Mouse (Mus musculus): ENCODE results near the gene Rnaset2a. TPM values are rescaled to one million over a fixed set of nuclear protein-coding genes. Genes with fewer than 3 reads are reported as not detected.
"Not testable (repeated sequence)": the region's sequence is repeated elsewhere in the genome, so short reads cannot be mapped to it uniquely, and the experiment has no call there.

Rnaset2a gene
- total RNA-seq, 2 experiments from 2014 or later, result 6.2 to 6.8 TPM

DNA sequence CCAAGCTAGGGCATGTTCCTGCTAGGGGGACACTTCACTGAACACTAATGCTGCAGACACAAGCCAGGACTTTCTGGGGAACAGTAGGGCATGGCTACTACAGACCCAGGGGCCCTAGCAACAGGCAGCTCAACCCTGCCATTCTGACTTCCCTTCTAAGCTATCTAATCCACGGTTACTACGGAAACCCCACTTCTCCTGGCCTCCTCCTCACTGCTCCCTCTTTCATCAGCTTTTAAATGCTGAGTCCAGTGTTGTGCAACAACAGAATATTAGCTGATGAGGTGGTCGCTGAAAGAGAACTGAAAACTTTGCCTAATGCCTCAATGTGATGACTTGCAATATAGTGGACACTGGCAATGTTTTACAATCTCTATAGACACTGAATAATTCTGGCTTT, 7.7 kb downstream of the Rnaset2a start:
- not testable (repeated sequence) for DNase-seq (ENCODE audit: low spot score in 2 of 2)

DNA sequence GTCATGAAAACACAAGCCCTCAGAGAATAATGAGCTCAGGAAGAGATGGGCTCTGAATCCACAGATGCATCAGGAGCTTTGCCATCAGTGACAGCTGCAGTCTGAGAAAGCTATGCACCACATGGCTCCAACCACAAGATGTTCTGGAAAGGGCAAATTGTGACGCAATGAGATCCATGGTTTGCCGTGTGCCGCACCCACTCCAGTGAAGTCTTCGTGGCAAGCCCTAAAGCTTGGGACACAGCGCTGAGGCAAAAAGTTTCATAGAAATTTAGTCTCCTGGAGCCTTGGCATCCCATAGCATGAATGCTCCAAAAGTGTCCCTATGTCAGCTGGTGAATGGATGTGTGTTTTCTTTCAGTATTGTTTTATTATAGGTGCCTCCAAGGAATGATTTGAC, 9.8 kb downstream of the Rnaset2a start:
- DNase-seq (ENCODE audit: low spot score in 2 of 2), result not testable (repeated sequence)

DNA sequence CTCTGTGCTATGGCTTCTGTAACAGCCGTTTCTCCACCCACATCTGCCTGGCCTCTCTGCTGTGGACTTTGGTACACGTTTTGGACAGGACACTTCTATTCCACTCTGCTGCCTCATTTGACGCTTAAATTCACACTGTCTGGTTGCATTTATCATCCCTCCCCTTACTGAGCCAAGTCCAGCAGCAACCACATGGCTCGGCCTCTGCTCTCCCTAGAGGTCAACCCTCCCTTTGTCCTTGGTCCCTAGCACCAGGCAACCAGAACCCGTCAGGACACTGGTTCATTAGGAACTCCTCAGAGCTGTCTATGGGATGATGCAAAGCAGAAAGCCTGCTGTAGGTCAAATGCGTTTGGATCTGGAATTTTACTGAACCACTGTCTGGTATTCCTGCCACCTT, 17.0 kb downstream of the Rnaset2a start:
- not testable (repeated sequence) for DNase-seq (ENCODE audit: low spot score in 2 of 2)

DNA sequence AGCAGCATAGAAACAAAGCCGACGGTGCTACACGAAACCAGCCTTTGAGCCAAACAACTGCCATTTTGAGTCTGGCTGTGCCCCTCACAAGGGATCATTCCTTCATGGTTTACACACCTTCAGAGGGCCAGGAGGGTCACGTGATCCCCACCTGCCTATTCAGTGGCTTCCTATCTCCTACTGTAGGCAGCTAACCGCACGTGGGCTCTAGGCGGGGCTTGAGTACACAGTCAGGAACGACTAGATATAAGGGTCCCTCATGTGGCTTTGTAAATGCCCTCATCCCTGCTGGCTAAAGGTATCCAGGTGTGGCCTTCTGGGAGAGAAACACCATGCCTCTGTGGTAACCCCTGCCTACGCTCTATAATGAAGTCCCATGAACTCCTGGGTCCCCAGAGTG, 18.3 kb downstream of the Rnaset2a start:
- not testable (repeated sequence) for DNase-seq (ENCODE audit: low spot score in 2 of 2)

DNA sequence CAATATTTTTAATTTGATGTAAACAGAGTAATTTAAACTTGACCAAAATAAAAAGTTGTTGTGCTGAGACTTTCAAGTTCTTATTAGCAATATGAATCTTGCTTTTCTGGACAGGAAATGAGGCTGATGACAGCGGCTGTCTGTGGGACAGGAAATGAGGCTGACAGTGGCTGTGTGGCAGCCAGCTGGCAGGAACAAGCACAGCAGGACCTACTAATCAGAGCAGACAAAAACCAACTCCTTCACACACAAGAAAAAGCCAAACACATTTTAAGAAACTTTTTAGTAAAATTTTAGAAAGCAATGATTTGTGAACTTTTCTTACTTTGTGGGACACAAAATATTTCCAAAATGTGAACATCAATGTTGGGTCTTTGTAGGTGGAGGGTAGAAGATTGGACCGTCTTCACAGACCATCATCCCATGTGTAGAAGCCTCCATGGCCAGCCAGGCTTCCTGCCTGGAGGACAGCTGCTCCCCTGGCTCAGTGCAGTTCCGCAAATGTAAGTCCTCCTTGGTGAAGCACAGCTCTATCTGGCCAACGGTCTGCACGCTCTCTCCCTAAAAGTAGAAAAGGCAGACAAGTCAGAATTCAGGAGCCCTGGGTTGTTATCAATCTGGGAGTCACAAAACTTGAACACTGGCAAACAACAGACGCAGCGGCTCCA, 19.4 kb downstream of the Rnaset2a start:
- DNase-seq (ENCODE audit: low spot score in 2 of 2), result not testable (repeated sequence)

DNA sequence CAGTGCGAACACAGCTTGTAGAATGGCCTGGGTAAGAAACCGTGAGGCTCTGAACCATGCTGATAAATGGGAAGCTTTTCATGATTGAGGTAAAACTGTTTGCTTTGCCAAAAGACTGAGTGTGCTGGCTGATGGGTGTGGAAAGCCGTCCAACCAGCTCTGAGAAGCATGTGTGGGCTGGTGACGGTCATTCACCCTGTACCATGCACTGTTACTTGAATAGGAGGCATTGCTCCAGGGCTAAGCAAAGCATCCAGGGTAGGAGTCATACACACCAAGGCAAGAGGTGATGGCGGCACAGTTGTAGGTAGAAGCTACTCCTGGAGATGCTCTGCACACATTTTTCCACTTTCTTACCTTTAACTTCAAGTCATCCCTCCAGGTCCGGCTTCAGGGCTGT, 23.3 kb downstream of the Rnaset2a start:
- DNase-seq (ENCODE audit: low spot score in 2 of 2), result not testable (repeated sequence)

DNA sequence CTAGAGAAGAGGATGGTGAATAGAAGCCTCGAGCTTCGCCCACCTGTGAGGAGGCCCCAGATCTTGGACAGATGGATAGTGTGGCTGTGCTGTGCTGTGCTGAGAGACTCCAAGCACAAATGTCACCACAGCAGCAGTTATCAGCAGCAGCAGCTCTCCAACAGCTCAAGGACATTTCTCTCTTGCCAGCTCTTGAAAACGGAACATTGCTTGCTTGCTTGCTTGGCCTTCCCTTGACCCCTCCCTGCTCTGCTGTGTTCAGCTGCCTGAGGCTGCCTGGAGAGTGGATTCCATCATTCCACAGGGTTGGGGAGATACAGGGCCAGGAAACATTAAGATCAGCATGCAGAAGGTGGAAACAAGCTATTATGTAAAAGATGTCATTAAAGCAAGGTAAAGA, 24.9 kb downstream of the Rnaset2a start:
- DNase-seq (ENCODE audit: low spot score in 2 of 2), result not testable (repeated sequence)

DNA sequence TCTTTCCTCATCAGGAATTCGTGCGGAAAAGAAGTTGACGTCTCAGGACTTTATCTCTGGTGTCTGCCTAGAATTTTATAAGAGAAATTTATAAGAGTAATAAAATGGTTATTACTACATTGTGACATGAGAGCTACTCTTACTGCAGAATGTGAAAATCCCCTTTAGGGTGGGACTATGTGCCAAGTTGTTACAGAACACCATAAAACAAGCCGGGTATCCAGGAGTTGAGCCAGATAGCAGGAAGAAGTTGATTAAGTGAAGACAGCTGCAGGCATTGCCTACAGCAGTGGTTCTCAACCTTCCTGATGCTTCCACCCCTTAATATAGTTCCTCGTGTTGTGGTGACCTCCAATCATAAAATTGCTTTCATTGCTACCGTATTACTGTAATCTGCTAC, 31.0 kb downstream of the Rnaset2a start:
- DNase-seq (ENCODE audit: low spot score in 2 of 2), result not testable (repeated sequence)

DNA sequence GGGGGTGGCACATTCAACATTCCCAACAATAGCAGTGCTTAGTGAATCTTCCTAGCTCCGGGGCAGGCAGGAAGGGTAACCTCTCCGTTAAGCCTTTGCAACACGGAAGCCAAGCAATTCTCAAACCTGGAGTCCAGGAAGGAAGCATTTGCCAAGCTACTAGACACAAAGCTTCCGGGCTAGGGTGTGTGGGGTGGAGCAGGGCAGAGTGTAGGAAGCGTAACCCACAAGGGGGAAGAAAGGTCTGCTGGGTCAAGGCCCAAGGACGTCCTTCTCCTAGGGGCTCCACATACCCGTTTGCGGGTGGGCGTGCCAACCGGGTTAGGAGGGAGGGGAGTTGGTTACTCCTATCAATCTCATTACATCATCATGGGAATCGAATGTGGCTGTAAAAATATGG, 31.5 kb downstream of the Rnaset2a start:
- DNase-seq (ENCODE audit: low spot score in 2 of 2), result not testable (repeated sequence)

DNA sequence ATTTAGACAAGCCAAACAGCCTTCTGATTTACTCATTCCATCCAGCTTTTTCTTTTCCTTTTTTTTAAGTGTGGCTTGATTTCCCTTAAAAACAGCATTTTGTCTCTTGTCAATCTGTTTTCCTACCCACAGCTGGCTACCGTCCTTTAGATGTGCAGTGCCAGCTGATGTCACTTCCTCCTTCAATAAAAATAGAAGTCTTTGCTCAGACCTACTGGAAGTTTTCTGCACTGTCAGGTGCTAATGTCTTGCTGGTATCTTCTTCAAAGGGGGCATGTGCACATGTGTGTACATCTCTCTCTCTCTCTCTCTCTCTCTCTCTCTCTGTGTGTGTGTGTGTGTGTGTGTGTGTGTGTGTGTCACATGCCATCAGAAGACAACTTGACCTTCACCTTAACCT, 35.7 kb downstream of the Rnaset2a start:
- not testable (repeated sequence) for DNase-seq (ENCODE audit: low spot score in 2 of 2)

DNA sequence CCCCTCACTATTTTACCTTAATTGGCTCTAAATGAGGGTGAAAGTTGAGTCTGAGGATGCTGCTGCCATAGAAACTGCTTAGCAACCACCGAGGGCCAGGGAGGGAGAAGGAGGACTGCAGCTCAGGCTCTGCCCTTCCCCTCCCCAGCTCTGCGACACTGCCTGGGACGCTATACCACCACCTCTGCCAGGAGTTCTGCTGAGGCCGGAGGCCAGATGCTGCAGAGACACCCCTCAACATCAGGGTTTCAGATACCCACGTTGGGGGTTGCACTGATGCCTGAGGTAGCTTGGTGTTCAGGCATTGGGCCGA, 46.6 kb downstream of the Rnaset2a start:
- DNase-seq (ENCODE audit: low spot score in 2 of 2), result not testable (repeated sequence)

DNA sequence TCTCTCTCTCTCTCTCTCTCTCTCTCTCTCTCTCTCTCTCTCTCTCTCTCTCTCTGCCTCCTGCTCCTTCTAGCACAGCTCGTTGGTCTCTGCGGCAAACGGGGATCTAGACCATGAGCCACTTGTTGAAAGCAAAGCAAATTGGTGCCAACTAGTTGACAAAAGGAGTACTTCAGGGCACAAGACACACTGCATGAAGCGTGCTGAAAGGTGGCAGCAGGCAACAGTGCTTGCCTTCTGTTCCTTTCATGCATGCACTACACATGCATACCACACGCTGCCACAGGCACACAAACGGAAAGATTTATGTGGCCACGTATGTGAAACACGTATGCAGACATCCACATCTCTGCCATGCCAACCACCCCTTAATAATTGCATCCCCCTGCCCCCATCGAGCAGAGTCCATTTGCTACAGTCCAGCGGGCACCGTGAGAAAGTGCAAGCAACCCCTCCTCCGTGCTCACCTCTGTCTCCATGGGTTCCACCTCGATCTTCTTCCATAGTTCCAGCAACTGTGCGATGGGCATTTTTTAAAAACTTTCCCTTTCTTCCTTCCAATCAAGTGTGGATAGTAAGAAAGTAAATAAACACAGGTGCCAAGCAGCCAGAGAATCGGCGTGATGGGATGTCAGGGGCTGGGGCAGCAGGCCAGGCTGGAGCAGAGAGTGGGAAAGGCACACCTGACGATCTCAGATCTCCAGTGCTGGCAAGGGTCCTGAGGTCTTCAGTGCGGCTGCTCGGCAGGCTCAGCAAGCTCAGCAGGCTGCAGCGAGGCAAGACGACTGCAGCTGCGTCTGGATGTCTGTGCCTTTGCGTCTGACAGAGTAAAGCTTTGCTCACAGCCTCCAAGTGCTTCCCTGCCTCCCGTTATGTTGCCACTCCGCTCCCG, 47.2 kb downstream of the Rnaset2a start:
- not testable (repeated sequence) for DNase-seq (ENCODE audit: low spot score in 2 of 2)

DNA sequence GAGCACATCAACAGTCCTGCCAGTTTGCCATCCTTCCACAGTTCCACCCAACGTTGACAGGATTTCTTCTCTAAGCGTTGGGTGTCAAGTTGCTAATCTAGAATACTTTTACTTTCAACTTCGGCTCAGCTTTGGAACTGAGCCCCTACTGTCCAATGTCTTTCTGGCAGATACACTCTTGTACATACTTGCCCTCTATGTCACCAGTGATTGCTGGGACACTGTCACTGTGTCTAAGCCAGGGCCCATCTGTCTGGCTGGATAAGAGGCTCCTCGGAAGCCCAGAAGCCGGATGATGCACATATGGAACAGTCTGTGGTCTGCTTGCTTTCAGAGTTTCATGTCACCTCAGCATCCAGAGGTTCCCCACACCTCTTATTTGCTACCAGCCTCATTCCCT, 51.7 kb downstream of the Rnaset2a start:
- DNase-seq (ENCODE audit: low spot score in 2 of 2), result not testable (repeated sequence)

DNA sequence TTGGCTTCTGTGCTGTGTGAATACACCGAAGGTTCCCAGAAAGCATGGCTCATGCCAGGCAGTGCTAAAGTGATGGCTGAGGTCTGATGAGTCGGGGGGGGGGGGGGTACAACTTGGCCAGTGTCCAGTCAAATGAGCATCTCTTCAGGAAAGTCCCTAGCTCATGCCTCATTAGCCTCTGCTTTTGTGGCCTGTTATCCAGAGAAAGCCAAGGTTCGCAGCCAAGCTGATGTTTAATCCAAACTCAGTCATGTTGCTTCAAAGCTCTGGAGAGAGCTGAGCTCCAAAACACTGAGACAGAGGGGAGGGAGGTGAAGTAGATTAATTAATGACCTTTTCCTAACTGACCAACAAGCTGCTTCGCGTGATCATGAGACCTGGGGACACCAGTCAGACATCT, 52.2 kb downstream of the Rnaset2a start:
- not testable (repeated sequence) for DNase-seq (ENCODE audit: low spot score in 2 of 2)

DNA sequence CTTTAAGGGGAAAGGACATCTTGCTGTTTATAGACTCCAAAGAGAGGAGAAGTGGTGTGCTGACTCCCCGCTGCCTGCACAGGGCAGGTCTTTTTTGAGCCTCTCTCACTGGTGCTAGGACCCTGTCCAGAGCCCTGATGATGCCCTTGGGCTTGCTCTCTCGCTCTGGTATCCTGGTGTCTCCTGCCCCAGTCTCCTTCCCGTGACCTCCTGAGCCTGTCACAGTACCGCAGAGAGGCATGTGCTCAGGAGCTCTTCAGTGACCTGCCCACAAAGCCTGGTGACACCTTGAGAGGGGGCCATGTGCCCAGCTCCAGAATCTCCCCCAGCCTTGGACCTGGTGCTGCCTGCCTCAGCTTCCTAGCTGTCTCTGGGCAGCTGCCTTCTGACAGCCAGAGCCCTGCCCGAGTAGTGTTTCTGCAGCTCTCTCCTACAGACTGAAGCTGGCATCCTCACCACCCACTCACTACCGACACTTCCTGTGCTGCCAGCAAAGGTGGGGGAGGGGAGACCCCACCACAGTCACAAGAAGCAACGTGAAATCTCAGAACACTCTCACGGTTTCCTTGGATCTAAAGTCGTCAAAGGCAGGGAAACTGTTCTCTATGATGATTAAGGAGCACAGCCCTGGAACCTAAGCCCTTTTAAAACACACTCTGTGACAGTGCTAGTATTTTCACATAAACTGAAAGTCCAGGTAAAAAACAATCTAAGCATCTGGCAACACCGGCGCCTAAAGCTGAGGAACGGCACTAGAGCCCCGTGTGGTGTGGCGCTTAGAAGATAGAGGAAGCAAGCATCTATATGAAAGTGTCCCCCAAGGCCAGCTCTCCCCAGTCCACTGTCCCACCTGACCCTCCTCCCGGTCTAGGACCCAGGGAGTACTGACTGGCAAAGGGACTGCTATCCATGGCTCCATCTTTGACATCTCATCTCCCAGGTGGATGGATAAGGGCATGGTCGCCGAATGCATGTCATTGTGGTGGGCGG, 55.1 kb downstream of the Rnaset2a start:
- not testable (repeated sequence) for DNase-seq (ENCODE audit: low spot score in 2 of 2)

DNA sequence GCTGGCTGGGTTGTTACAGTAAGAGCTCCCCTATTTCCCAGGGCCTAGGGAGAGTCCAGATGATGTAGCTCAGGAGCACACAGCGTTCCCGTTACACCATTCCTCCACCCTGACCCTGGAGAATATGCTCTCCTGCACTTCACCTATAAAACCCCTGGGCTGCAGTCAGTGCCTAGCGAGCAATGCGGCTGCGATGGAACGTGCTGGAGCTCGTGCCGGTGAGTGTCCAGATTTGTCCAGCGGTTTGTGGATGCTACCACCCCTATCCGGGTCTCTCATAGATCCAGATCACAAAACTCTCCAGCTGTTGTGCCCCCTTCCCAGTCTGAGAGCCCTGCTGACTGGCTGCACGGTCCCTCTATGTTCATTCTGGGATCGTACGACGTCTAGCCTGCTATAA, 56.6 kb downstream of the Rnaset2a start:
- not testable (repeated sequence) for DNase-seq (ENCODE audit: low spot score in 2 of 2)

DNA sequence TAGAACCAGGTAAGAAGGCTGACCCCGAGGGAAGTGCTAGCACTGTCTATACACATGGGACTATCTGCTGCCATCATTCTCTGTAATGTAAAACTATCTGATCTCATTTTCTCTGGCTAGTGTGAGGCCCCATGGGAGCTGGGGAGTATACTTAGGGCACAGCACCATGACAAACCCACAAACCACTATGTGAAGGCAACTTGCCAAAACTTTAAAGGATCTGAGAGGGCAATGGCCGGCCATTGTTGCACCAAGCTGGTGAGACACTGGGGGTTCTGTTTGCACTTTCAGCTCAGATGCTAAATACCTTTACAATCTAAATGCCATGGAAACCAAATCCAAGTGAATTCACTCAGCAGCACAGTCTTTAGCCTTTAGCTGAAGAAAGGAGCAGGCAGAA, 78.0 kb downstream of the Rnaset2a start:
- DNase-seq (ENCODE audit: low spot score in 2 of 2), result not testable (repeated sequence)
